Mouse (Mus musculus) common myeloid progenitor, adult 5-6 weeks (primary cell): ENCODE measurements around the gene Sparc. TPM values are rescaled to one million over a fixed set of nuclear protein-coding genes. Genes with fewer than 3 reads are reported as not detected.

ENCODE experiments used
- ATAC-seq: replicated peaks from 2 replicates; pipeline ENCODE4 v1.8.0; 2016; ENCODE audit warnings: low read depth, mild to moderate bottlenecking, moderate TSS enrichment, inconsistent platforms; ENCODE audit not compliant: poor library complexity, severe bottlenecking
- total RNA-seq: library from RNA; stranded (forward); fragments of 200-1000, 187-1606 nt; gene quantifications from 2 replicates; pipeline ENCODE4 v1.2.3, GENCODE M21; 2017

The Sparc gene
- total RNA-seq, 1 experiment from 2014 or later: not detected

DNA sequence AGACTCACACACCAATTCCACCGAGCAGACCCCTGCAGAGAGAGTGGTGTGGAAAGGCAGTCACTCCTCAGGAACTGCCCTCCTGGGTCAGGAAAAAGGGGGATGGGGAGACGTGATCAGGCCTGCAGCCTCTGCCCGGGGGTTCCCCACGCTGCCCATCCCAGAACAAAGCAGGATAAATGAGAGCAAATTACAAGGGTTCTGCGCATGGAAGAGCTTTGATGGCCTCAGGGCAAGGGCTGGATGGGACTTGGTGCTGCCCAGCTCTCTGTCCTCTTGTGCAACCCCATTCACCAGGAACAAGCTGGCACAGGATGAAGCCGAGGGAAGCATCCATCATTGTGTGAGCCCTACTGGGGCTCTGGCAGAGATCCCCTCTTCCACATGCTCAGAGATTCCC is 51.0 kb downstream of the Sparc start:
- ATAC-seq: no peak

DNA sequence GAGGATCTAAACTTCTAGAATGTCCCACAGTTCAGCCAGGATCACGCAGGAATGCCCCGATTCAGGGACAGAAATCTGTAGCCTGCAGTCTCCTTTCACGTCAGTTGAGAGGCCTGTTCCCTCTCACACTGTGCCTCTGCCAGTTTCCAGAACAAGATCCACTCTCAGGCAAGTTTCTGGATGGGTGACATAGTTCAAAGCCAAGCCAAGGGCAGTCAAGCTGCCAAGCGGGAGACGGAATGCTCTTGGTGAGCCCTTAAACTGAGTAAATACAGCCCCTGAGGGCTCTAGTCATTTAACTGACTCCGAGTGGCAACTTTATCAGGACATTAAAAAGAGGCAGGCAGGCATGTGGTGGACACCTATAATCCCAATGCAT is 53.9 kb downstream of the Sparc start:
- ATAC-seq: no peak

DNA sequence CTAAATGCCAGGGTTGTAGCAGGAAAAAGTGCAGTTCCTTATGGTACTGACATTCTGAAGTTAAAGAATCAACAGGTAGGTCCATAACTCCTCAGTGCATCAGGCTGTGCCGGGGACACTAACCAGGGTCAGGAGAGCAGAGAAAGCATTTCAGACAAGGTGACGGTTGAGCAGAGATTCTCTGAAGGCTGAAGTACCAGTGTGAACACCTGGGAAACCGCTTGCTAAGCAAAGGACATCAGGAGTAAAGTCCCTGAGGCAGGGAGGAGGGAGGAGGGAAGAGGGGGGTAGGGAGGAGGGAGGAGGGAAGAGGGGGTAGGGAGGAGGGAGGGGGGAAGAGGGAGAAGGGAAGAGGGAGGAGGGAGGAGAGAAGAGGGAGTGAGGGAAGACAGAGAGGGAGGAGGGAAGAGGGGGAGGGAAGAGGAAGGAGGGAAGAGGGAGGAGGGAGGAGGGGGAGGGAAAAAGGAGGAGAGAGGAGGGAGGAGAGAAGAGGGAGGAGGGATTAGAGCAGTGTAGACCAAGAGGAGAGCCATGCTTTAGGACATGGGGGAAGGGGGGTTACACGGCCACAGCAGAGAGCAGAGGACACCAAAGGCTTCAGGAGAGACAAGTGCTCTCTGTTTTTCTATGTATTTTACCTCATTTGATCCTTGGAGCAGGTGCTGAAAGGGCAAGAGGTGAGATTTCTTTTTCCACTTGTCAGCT is 54.4 kb downstream of the Sparc start:
- ATAC-seq: no peak

DNA sequence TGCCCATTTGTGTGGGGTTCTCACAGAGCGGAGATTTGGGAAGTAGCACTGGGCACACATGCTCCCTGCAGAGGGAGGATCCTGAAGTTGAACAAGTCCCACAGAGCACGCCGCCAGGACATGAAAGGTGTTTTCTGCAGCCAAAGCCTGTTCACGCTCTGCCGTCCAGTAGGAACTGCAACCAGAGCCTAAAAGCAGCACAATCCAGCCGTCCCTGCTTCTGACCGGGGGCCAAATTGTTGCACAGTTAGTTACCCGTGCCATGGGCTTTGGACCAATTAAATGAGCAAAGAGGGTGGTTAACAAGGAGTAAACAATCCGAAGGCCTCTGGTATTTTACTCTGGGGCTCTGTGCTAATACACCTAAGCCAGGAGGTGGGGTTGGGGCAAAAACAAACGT is 55.2 kb downstream of the Sparc start:
- no peak for ATAC-seq

DNA sequence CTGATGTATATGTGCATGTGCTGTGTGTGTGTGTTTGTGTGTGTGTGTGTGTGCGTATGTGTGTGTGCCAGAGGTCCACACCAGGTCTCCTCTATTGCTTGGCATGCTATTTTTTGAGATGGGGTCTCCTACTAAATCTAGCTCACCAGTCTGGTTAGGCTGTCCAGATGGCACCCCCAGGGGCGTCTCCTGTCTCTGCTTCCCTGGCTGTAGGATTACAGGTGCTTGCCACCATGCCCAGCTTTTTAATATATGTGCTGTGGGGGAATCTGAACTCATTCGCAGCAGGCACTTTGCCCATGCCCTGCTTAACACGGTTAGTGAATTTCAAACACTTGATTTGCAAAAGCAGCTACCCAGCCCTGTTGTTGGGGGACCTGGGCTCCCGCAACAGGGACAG is 57.1 kb downstream of the Sparc start:
- no peak for ATAC-seq

DNA sequence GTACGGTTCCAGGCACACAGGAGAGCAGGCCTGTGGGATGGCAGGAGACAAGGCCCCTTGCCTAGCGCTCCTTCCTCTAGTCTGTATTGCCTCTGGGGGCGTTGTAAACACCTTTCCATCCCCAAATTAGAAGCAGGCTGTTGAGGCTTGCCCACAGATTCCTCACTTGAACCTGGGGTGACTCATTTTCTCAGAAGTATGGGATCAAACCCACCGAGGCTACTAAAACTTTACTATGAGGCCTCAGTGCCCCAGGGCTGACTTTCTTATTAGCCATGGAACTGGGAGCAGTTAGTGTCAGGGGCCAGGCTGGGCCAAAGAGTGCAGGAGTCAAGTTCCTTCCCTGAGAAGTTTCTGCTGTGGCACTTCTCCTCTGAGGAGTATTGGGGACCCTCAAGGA is 57.7 kb downstream of the Sparc start:
- no peak for ATAC-seq

DNA sequence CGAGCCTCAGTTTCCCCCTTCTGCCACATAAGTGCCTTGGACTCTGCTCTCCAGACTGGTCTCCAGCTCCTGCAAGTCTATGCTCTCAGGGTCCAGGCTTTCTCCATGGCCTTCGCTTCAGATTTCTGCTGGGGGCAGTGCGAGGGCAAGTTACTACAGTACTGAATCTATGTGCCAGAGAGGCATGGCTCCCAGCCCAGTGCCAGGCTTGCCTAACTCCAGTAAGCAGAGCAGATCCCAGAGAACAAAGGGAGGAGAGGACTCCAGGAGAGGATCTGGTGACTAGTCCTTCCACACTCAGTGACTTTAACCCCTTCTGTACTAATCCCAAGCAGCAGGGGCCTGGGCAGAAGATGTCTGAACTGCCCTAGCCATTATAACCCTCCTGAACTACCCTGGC is 58.3 kb downstream of the Sparc start:
- no peak for ATAC-seq

DNA sequence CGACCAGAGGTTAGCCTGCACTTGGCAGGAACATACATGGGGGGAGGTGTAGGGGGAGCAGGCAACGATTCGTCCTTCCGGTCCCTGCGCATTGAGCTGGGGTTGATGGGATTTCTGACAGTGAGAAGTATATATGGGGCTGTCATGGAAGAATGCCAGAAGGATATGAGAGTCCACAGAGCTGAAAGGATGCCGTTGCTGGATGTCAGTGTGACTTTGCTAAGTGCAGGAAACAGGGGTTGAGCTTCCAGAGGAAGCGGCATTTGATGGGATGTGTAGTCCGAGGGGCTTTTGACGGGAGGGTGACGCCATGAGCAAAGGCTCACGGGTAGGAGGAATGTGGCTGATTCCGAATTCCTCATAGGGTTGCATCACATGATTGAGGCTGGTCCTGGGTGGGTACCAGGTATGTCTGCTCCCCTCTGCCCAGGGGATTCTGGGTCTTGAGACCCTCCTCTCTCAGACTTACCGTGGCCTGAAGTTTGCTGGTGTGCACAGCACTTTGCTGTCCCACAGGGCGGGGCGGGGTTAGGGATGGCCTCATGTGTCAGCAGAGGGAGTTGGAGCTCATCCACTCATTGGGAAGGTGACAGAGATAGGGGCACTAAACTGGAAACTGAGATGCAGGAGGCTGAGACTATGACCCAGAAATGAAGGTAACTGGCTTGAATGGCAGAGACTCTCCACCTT is 64.7 kb downstream of the Sparc start:
- no peak for ATAC-seq

DNA sequence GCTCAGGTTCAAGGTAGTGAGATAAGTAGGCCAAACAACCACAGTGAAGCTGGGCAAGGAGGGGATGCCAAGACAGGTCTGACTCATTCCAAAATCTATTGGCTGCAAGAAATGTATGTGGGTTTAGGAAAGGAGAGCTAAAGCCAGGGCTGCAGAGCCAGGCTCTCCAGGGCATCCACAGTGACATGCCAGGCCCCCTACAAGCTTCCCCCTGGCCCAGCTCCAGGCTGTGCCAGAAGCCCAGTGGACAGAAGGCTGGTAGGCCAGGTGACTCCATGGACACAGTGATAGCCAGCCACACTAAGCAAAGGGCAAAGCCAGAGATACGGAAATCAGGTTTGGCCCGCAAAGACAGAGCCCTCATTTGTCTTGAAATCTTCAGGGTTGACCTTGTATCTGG is 66.1 kb downstream of the Sparc start:
- no peak for ATAC-seq

Other genes starting within 250 kb of the Sparc start
- 0.14 TPM in 1 of 2 replicates, not detected in the other for gene Slc36a2, start 238.1 kb downstream of the Sparc start, total RNA-seq
- 5.6 and 6.1 TPM in 2 replicates for gene Slc36a1, start 218.8 kb downstream of the Sparc start, total RNA-seq
- not detected in 2 replicates for gene Fat2, start 86.6 kb downstream of the Sparc start, total RNA-seq
- 27.7 and 48.8 TPM in 2 replicates for gene Atox1, start 38.1 kb upstream of the Sparc start, total RNA-seq
- 123 and 135 TPM in 2 replicates for gene G3bp1, start 46.5 kb upstream of the Sparc start, total RNA-seq
- not detected in 2 replicates for gene Glra1, start 185.0 kb upstream of the Sparc start, total RNA-seq